Mouse (Mus musculus): Measurements from ENCODE around the gene 4933403O08Rik. TPM values are rescaled to one million over a fixed set of nuclear protein-coding genes. Genes with fewer than 3 reads are reported as not detected.

Gene 4933403O08Rik
- 22.6 TPM for polyA plus RNA-seq (2014; fragmentation: Illumina TruSeq; extraction: RNeasy Lipid Tissue Mini Kit (QIAGEN cat#74804); ENCODE audit: low read depth, low replicate concordance)

DNA sequence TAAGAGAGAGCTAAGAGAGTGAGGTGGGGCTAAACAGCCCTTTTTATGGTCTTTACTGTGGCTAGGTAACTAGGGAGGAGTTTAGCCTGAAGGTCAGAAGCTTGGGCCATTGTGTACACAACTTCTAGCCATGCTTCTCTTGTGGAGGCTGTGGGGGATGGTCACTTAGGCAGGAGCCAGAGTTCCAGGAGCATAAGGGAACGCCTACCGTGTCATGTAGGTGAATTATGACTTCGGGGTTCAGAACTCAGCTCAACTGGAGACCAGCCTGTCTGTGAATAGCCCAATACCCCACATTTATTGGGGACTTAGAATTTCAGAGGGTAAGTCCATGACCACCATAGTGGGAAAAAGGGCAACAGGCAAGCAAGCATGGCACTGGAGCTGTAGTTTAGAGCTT is at the start of gene 4933403O08Rik:
TSS of gene 4933403O08Rik (plus strand) at position 301 of the 400 bp plus-strand sequence.

Other genes with a start within 250 kb of the 4933403O08Rik start
- 39.0 TPM for gene Tex16, start 228.0 kb upstream of the 4933403O08Rik start, polyA plus RNA-seq (2014; fragmentation: Illumina TruSeq; extraction: RNeasy Lipid Tissue Mini Kit (QIAGEN cat#74804); ENCODE audit: low read depth, low replicate concordance)
- gene Apool, start 72.3 kb downstream of the 4933403O08Rik start, polyA plus RNA-seq (2014; fragmentation: Illumina TruSeq; extraction: RNeasy Lipid Tissue Mini Kit (QIAGEN cat#74804); ENCODE audit: low read depth, low replicate concordance), result 11.3 TPM
- 120 TPM for gene Satl1, start 167.7 kb downstream of the 4933403O08Rik start, polyA plus RNA-seq (2014; fragmentation: Illumina TruSeq; extraction: RNeasy Lipid Tissue Mini Kit (QIAGEN cat#74804); ENCODE audit: low read depth, low replicate concordance)

Measured in testis, adult 10 weeks (tissue).